Mouse (Mus musculus) 3134 (cell line): ENCODE results near the gene Dctn2.
"Not testable (repeated sequence)": the region's sequence is repeated elsewhere in the genome, so short reads cannot be mapped to it uniquely, and the experiment has no call there.

ENCODE experiments used
- DNase-seq: peaks from one replicate; pipeline ENCODE4 v3.0.0-alpha.2; 2011; ENCODE audit warnings: low spot score; ENCODE audit not compliant: insufficient read length; ENCODE audit errors: extremely low read depth

The Dctn2 gene

GRCm38 (mm10) chr10:127311476-127312355, 45.5 kb downstream of the Dctn2 start, which contains the start of gene Mars:
Mars (minus strand) TSS chr10:127311786.
- DNase-seq = peak; percentile 92

DNA sequence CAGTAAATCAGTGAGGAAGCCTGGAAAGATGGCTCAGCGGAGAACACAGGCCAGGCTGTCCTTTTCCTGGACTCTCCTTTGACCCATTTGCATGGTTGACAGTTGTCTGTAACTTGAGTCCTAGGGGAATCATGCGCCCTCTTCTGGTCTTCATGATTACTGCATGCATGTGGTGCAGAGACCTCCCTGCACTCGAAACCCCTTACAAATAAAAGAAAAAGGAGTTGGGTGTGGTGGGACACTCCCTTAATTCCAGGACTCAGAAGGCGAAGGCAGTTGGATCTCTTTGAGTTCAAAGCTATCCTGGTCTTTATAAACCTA, 46.1 kb downstream of the Dctn2 start:
- peak; percentile 58 for DNase-seq

- no peak for DNase-seq
Measured at GRCm38 (mm10) chr10:127312858-127313257, 46.7 kb downstream of the Dctn2 start.

- not testable (repeated sequence) for DNase-seq
Measured at GRCm38 (mm10) chr10:127313516-127313915, 47.3 kb downstream of the Dctn2 start.

GRCm38 (mm10) chr10:127314950-127315349, 48.8 kb downstream of the Dctn2 start:
- not testable (repeated sequence) for DNase-seq

DNA sequence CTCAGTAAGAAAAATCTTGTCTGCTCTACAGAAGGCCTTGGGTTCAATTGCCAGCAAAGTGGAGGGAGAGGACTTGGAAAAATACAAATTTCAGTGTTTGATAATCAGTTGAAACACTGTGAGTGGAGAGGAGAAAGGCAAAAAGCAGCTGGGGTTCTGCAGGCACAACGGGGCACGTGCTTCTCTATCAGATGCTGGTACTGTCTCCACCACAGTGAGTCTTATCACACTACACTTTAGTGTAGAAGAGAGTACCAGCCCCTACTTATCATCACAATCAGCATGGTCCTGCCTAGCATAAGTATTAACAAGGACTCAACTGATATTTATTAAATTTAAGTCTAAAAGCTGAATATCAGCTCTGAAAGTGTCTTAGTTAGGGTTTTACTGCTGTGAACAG, 51.1 kb downstream of the Dctn2 start:
- no peak for DNase-seq

DNA sequence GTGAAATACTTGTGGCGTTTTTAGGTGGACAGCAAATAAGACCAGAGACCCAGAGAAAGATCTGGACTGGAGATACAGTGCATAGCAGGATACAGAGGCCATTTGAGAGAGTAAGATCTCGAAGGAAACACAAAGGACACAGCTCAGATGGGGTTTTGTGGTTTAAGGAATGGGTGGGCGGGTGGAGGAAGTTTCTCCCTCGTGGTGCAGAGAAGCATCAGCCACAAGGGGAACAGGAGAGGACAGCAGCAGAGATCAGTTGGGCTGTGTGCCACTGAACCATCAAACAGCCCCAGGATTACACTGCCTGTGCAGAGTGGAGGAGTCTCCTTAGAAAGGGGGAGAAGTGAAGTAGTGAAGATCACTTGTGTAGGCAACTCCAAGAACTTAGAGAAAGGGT, 51.8 kb downstream of the Dctn2 start:
- no peak for DNase-seq

GRCm38 (mm10) chr10:127319969-127320368, 53.8 kb downstream of the Dctn2 start:
- DNase-seq = no peak

DNA sequence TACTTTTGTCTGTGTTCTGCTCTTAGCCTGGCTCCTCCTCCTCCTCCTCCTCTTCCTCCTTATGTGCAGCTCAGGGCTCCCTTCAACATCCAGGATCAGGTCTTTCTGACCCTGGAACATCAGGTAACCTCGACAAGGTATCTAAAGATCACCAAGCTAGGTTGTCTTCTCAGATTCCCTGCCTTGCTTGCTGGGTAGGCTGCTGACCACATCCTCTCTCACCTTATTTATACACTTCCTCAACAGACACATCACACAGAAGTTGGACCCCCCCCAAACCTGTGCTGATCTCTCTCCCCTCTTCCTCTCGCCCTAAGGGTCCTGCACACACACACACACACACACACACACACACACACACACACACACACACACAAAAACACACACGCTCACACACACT, 55.5 kb downstream of the Dctn2 start, which contains the start of gene Arhgap9:
Arhgap9 (plus strand) TSS at position 344 of the 400 bp plus-strand sequence.
- no peak for DNase-seq

- DNase-seq = no peak
Measured at GRCm38 (mm10) chr10:127322178-127322577, 56.0 kb downstream of the Dctn2 start.

DNA sequence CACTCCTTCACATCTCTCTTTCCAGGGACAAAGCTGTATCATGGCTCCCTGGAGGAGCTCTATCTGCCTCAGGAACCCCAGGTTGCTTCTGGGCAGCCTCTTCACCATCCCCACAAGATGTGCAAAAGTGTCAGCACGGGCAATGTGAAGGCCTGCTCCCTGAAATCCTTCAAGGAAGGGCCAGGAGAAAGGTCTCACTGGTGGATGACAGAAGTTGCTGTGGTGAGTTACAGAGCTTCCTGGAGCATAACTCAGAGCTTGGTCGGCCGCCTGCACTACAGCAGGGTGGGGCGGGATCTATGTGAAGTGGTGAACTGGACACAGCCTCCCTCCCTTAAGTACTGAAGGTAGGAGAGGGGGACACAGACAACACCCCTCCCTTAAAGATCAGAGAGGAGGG, 56.5 kb downstream of the Dctn2 start:
- no peak for DNase-seq

GRCm38 (mm10) chr10:127323131-127323855, 57.1 kb downstream of the Dctn2 start:
- no peak for DNase-seq

DNA sequence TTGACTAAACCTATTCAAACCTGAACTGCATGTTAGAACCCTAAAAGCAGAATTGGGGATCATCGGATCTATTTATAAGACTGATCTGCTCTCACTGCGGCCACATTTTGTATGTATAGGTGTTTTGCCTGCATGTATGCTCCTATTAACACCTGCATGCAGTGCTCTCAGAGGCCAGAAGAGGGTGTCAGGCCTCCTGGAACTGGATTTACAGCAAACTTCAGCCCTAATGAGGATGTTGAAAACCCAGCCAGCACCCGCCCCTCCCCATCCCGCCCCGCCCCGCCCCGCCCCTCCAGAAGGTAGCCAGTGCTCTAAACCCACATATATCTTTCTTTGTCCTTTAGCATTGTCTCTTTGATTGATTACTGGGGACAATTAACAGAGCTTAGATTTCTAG, 58.3 kb downstream of the Dctn2 start:
- no peak for DNase-seq

- DNase-seq = no peak
Measured at GRCm38 (mm10) chr10:127325454-127326016, 59.4 kb downstream of the Dctn2 start.

- DNase-seq = no peak
Measured at GRCm38 (mm10) chr10:127326017-127326801, 60.0 kb downstream of the Dctn2 start.

DNA sequence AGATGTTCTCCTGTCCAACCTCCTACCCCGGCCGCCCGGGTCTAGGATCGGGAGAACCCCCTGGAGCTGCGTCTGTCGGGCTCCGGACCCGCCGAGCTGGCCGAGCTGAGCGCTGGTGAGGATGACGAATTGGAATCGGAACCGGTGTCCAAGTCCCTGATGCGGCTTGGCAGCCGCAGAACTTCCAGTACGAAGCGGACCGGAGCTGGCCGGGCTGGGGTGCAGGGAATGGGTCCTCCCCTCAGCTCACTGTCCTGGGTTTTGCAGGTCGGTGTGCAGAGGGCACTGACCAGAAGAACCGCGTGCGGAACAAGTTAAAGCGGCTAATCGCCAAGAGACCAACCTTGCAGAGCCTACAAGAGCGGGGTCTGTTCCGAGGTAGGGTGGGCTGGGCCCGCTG, 60.7 kb downstream of the Dctn2 start:
- no peak for DNase-seq

DNA sequence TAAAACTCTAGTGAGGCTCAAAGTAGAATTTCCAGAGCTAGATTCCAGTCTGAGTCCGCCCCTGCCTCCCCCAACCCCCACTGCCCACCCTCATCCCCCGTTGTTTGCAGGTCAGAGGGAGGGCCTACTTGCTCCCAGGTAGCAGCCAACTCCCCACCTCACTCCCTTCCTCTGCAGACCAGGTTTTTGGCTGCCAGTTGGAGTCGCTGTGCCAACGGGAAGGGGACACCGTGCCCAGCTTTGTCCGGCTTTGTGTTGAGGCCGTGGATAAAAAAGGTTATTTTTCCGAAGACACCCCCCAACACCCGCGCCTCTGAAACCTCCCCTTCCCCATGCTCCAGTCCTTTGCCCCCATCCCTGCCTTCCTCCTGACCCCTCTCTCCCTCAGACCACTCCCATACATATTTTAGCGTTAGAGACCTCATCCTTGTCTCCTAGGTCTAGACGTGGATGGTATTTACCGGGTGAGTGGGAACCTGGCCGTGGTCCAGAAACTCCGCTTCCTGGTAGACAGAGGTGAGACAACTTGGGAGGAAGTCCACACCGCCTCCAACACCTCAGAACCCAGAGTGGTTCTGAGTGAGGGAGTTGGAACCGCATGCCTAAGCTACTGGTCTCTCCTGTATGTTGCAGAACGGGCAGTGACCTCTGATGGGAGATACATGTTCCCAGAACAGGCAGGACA, 61.4 kb downstream of the Dctn2 start:
- no peak for DNase-seq

GRCm38 (mm10) chr10:127330212-127330611, 64.0 kb downstream of the Dctn2 start:
- DNase-seq = no peak
